Mouse (Mus musculus) midbrain, embryonic 14.5 days (tissue): Measurements from ENCODE around the gene Reps1. TPM values are rescaled to one million over a fixed set of nuclear protein-coding genes. Genes with fewer than 3 reads are reported as not detected.

Experiments
- ATAC-seq: fragments of 200-750 bp; cut with Nextera tagmentation; 2 replicates; pipeline ENCODE4 v1.8.0; 2017; ENCODE audit warnings: moderate number of reproducible peaks, moderate library complexity; ENCODE audit not compliant: low FRiP score, low TSS enrichment
- DNase-seq: peaks from one replicate; pipeline ENCODE4 v3.0.0-alpha.2; 2015
- H3K27ac ChIP-seq: fragments of 300-500 bp; sonication (generic); replicated peaks from 2 replicates; pipeline ENCODE4 v1.5.1; 2014; ENCODE audit warnings: mild to moderate bottlenecking, low read depth, low read length, moderate library complexity
- H3K27me3 ChIP-seq: fragments of 300-500 bp; sonication (generic); 2 replicates; pipeline ENCODE4 v1.6.1; 2014; ENCODE audit warnings: low read length, control low read depth, mixed read lengths; ENCODE audit not compliant: control insufficient read depth, insufficient read depth
- H3K36me3 ChIP-seq: fragments of 300-500 bp; sonication (generic); 2 replicates; pipeline ENCODE4 v1.6.1; 2014; ENCODE audit warnings: low read length, control low read depth; ENCODE audit not compliant: control insufficient read depth, insufficient read depth
- H3K4me1 ChIP-seq: fragments of 300-500 bp; sonication (generic); 2 replicates; pipeline ENCODE4 v1.6.1; 2014; ENCODE audit warnings: mild to moderate bottlenecking, antibody characterized with exemption, low read length, control low read depth; ENCODE audit not compliant: control insufficient read depth, insufficient read depth
- H3K4me2 ChIP-seq: fragments of 300-500 bp; sonication (generic); 2 replicates; pipeline ENCODE4 v1.6.1; 2014; ENCODE audit warnings: mild to moderate bottlenecking, low read length, moderate library complexity
- H3K4me3 ChIP-seq: fragments of 300-500 bp; sonication (generic); replicated peaks from 2 replicates; pipeline ENCODE4 v1.5.1; 2014; ENCODE audit warnings: low read depth, low read length
- H3K9ac ChIP-seq: fragments of 300-500 bp; sonication (generic); replicated peaks from 2 replicates; pipeline ENCODE4 v1.6.1; 2014; ENCODE audit warnings: mild to moderate bottlenecking, low read length, moderate library complexity
- H3K9me3 ChIP-seq: fragments of 300-500 bp; sonication (generic); 2 replicates; pipeline ENCODE4 v1.6.1; 2016; ENCODE audit warnings: low read length, control low read depth, mixed read lengths; ENCODE audit not compliant: control insufficient read depth
- WGBS: fragments of 180-500 bp; shearing (Covaris S2); extraction: QIAGEN DNeasy Blood & Tissue Kit; methylation state at CpG from one replicate; pipeline ENCODE4 v1.1.7; 2014; 5-methylcytosine and 5-hydroxymethylcytosine counted together
- polyA plus RNA-seq: library from polyadenylated mRNA; unstranded; fragments of >200 nt; fragmentation: Nextera tagmentation; extraction: Ambion mirVana; gene quantifications from 2 replicates; pipeline ENCODE4 v1.2.1, GENCODE M21; 2014

Reps1 gene
- polyA plus RNA-seq, 1 experiment from 2014 or later, result 23.1 TPM

DNA sequence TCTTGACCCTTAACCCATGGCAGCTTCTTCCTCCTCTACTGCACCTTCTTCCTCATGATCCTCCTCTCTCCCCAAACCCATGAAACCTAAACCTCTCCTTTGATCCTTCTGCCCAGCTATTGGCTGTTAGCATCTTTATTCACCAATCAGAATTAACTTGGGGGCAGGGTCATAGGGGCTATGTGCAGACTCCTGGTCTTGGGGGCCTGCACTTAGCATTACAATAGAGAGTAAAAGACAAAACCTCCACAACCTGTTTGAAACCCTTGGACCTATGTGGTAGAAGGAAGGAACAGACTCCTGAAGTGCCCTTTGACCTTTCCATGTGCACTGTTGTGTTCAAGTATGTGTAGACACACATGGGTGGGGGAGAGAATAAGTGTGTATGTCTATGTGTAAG is 35.0 kb downstream of the Reps1 start:
- no peaks in the 10 kb centered on the region for H3K4me1 ChIP-seq
- peaks cover 32% of the 10 kb centered on the region for H3K36me3 ChIP-seq
- H3K9ac ChIP-seq, result no peak overlapping the region
- H3K9me3 ChIP-seq, result no peaks in the 10 kb centered on the region; the same call in 1 of the 2 replicates
- H3K27ac ChIP-seq, result no peak overlapping the region
- no peaks in the 10 kb centered on the region for H3K27me3 ChIP-seq
- ATAC-seq (no peak), DNase-seq (no peak)
- no peak overlapping the region for H3K4me2 ChIP-seq
- no peak overlapping the region for H3K4me3 ChIP-seq

DNA sequence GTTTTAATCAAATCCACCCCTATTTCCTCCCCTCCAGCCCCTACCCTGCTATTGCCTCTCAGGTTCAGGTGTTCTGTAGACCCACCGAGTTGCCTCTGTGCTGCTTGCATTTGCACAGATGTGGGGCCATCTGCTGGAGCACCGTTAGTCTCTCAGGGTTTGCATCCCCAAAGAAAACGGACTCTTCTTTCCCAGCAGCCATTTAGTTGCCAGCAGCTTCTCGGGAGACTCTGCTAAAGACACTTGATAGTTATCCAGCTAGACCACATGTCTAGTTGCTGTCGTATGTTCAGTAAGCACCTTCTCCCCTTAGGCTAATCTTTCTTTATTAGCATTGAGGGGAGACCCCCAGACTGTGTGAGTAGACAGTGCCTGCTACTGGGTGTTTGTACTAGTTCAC is 46.5 kb downstream of the Reps1 start:
- H3K4me3 ChIP-seq, result no peak overlapping the region
- no peaks in the 10 kb centered on the region for H3K4me1 ChIP-seq
- no peaks in the 10 kb centered on the region for H3K9me3 ChIP-seq
- no peak overlapping the region for H3K4me2 ChIP-seq
- no peak overlapping the region for H3K9ac ChIP-seq
- H3K36me3 ChIP-seq, result peaks cover 31% of the 10 kb centered on the region
- DNase-seq (no peak), ATAC-seq (0 out of 2 replicates have a peak, but pooled peaks have one; percentile 20)
- no peak overlapping the region for H3K27ac ChIP-seq
- WGBS, result 67% methylated on average over 5 of the region's 5 CpGs
- no peaks in the 10 kb centered on the region for H3K27me3 ChIP-seq

DNA sequence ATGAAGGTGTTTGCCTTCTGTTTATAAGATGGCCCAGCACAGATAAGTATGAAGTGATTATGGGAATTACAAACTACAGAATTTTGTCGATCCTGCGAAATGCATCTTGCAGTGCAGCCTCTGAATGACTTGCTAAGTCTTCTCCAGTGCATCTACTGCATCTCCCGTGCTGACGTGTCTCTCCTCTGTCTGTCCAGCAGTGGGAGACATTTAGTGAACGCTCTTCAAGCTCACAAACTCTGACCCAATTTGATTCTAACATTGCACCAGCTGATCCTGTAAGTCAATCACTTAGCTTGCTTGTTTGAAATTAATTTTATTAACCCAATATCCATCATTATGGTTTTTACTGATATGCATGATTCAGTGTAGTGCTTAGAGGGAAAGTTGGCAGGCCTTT is 51.8 kb downstream of the Reps1 start:
- Histone ChIP-seq H3K9me3 (no peaks in the 10 kb centered on the region), H3K4me2 (no peak overlapping the region), H3K9ac (no peak overlapping the region), H3K36me3 (peaks cover 28% of the 10 kb centered on the region), H3K27ac (no peak overlapping the region), H3K4me3 (no peak overlapping the region), H3K27me3 (no peaks in the 10 kb centered on the region), H3K4me1 (no peaks in the 10 kb centered on the region)
- peak; percentile 23 for DNase-seq
- ATAC-seq, result no peak
- whole genome bisulfite sequencing, result 79% methylated on average over 5 of the region's 5 CpGs

DNA sequence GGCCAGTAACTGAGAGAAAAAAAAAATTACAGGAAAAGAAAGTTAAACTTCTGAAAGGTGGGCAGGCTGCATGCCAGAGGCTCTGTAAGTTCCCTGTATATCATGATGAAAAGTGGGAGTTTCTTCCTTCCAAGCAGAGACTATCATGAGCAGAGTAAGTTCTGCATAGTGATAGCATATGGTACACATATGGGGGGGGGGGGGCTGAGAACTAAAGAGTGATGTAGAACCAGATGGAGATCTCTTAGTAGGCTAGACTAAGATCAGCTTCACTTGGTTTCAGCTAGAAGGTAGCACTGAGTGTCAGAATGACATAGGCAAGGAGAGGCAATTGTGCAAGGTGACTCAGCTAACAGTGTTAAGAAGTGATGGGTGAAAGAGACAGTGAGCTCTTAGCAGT is 55.3 kb downstream of the Reps1 start:
- no peaks in the 10 kb centered on the region for H3K9me3 ChIP-seq
- H3K4me3 ChIP-seq, result no peak overlapping the region
- peaks cover 23% of the 10 kb centered on the region for H3K36me3 ChIP-seq
- no peak for ATAC-seq
- no peak overlapping the region for H3K4me2 ChIP-seq
- no peak overlapping the region for H3K27ac ChIP-seq
- DNase-seq, result no peak
- H3K9ac ChIP-seq, result no peak overlapping the region
- no peaks in the 10 kb centered on the region for H3K27me3 ChIP-seq
- H3K4me1 ChIP-seq, result no peaks in the 10 kb centered on the region

DNA sequence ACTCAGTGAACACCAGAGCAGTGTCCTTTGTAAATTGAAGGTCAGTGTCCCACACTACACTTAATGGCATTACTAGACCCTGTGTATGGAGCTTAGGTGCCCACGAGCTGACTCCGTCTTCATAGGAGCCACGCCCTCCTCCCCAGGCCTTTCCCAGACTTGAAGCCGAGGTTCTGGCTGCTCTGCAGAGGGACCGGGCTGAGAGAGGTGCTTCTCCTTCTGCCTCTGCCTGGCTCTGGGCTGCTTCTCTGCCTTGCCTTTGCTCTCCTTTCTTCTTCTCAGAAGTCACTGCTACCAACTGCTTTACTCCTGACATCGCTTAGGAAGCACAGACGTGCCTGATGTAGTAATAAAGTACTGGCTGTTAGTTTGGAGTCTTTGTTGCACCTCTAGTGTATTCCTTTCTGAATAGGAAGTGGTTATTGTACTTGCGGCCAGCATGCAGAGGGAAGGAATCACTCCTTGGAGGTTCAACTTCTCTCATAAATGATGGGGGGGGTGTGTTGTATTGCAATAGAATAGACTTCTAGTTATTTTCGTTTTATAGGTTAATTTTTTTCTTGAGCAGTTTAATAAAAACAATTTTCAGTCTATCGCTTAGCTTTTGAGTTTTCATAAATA is 57.9 kb downstream of the Reps1 start:
- H3K27me3 ChIP-seq, result no peaks in the 10 kb centered on the region
- WGBS, result 86% methylated on average over 10 of the region's 10 CpGs
- no peak overlapping the region for H3K27ac ChIP-seq
- H3K9me3 ChIP-seq, result no peaks in the 10 kb centered on the region
- H3K9ac ChIP-seq, result no peak overlapping the region
- H3K36me3 ChIP-seq, result peaks cover 21% of the 10 kb centered on the region
- H3K4me2 ChIP-seq, result no peak overlapping the region
- no peak overlapping the region for H3K4me3 ChIP-seq
- ATAC-seq (no peak), DNase-seq (no peak)
- no peaks in the 10 kb centered on the region for H3K4me1 ChIP-seq

DNA sequence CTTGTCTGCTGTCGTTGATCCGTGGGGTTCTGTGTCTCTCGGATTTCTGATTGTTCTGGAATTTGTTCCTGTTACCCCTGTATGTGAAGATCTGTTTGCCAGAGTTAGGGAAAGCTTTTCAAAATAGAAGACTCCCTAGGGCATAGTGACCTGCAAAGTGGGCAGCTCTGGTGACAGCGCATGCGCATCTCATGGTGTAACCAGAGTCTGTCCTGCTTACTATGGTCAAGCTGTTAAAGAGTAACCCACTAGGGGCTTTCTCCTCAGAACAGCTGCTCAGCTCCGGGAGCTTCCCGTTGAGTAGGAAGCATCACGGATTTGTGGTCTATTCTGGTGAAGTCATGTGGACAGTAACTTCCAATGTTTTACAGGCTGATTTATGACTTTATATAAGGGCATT is 62.7 kb downstream of the Reps1 start:
- Histone ChIP-seq H3K36me3 (peaks cover 68% of the 10 kb centered on the region), H3K27ac (no peak overlapping the region), H3K27me3 (no peaks in the 10 kb centered on the region), H3K4me3 (no peak overlapping the region), H3K9ac (no peak overlapping the region), H3K9me3 (no peaks in the 10 kb centered on the region), H3K4me2 (no peak overlapping the region), H3K4me1 (no peaks in the 10 kb centered on the region)
- no peak for DNase-seq
- no peak for ATAC-seq
- WGBS, result 92% methylated on average over 8 of the region's 8 CpGs

DNA sequence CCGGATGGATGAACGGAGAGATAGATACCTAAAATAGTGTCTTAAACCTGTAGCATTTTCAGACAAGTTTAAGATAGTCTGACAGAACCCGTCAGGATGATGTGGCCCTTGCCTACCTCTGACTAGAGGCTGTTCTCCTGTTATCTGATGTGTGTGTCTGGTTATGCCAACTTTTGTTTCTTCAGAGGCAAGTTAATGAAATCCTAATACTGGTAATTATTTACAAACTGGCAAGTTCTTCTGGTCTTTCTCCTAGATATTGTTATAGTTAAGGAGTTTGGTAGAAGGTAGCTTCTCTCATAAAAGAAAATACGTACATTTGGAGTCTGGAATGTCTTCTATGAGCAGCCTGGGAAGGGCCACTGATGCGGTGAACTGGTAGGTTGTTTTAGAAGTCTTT is 74.6 kb downstream of the Reps1 start:
- 94% methylated on average over 5 of the region's 5 CpGs for WGBS
- no peak overlapping the region for H3K9ac ChIP-seq
- H3K36me3 ChIP-seq, result peaks cover 20% of the 10 kb centered on the region
- no peak overlapping the region for H3K27ac ChIP-seq
- H3K27me3 ChIP-seq, result no peaks in the 10 kb centered on the region
- no peaks in the 10 kb centered on the region for H3K9me3 ChIP-seq
- no peak for ATAC-seq
- no peak overlapping the region for H3K4me2 ChIP-seq
- no peak for DNase-seq
- H3K4me3 ChIP-seq, result no peak overlapping the region
- H3K4me1 ChIP-seq, result no peaks in the 10 kb centered on the region

DNA sequence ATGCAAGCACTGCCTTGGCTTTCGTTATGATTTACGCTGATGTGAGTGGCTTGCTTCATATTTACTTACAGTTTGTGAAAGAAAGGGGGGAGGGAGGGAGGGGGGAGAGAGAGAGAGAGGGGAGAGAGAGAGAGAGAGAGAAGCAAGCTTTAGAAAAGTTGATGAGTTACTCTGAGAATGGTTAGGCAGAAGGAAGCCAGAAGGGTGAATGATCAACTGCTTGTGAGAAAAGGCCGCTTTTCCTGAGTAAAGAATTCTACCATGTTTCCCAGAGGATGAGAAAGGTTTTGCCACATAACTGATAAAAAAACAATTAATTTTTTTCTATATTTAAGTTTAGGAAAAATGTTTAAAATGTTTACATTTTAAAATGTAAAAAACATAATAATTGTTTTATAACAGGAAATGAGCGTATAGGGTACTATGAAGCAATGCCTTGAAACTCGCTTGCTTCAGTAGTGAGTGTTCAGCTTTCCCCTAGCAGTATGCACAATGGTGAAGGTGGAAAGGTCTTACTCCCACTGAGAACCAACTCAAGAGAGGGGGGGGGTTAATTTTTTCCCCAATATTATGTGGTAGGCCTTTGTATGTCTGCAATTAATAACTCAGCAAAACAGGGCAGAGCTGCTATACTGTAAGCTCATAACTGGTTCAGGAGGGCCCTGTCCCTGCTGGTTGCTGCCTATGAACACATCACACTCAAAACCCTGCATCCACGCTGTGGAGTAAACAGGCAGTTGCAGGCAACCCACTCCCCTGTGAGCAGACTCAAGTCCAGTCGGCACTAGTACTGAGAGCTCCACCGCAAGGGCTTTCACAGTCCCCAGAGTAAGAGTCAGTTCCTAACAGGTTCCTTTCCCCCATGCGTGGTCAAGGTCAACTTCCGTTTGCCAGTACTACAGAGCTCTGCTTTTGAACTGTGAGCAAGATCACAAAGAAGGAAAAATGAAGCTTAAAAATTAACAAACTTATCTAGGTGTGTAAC is 76.3 kb downstream of the Reps1 start:
- Histone ChIP-seq H3K4me2 (no peak overlapping the region), H3K27me3 (no peaks in the 10 kb centered on the region), H3K36me3 (peaks cover 7% of the 10 kb centered on the region; the same call in 1 of the 2 replicates), H3K9ac (no peak overlapping the region), H3K9me3 (no peaks in the 10 kb centered on the region), H3K4me1 (no peaks in the 10 kb centered on the region), H3K27ac (no peak overlapping the region), H3K4me3 (no peak overlapping the region)
- WGBS, result 88% methylated on average over 10 of the region's 10 CpGs
- no peak for ATAC-seq
- no peak for DNase-seq
